Mouse (Mus musculus) c-Kit-positive CD71-negative TER-119-negative erythroid progenitor cells, embryonic 14.5 days (primary cell): Measurements from ENCODE around the gene Bmper.

Experiments
- DNase-seq: peaks from one replicate; pipeline ENCODE4 v3.0.0-alpha.2; 2013; ENCODE audit warnings: low read depth

Bmper gene

DNA sequence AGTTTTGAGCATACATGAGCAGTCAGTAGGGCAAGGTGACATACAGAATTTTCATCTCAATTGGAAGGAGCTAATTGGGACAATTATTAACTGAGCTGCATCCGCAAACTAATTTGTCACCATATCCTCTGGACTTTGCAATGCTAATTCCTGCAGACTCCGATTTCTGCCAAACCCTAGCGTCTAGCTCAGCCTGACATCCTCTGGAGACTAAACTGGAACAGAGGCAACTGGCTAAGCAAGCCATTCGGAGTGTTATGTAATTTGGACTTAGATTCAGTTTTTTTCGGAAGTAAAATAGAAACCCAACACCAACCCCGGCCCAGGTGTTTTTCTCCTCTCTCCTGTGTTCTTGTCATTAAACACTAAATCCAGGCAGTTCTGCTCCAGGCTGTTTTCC lies 213.9 kb downstream of the Bmper start:
- DNase-seq, result no peak

DNA sequence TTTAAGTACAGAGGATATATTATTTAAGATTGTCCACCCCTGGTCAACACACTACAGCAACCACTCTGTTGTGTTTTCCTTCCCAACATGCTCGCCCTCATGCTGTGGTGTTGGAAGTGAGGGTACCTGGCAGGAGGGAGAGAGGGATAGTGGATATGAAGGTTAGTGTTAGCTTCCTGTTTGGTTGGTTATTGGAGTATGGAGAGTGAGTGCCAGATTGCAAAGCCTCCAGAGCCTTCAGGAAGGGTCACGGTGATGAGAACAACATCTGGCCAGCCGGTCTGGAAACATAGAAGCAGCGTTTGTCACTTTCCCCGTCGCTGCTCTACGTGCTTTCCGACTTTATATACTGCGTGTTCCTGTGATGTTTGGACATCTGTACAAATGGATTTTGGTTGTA lies 215.8 kb downstream of the Bmper start:
- no peak for DNase-seq

DNA sequence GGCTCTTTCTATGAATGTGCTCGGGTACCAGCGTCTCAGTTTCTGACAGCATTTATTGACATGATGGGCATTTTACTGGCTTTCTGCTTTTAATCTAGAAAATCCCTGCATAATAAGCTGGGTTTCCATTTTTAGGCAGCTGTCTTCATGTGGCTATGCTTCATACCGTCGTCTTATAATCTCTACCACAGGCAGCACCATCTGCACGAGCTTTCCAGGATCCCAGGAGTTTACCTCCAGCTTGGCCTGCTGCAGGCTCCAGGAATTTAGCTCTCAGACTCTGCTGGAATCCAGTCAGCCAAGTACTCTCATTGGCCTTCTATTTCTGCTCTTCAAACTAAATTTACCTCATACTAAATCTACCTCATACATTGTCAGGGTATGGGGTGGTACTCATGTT lies 219.3 kb downstream of the Bmper start:
- DNase-seq, result no peak

DNA sequence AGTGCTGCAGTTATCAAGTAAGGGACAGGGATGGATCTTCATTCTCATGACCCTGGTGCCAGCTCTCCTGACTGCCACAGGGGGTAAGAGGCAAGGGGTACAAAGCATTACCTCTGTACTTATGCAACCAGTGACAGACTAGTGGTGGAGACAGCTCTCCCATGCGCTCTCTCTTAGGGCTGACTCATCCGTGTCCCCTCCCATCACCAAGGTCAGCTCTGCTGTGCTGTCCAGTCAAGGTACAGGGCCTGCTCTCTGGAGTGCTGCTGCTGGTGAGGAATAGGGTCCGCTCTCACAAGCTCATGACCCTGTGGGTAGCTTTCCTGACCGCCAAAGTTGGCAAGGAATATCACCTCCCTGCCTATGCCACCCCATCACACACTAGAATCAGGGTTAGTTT lies 222.1 kb downstream of the Bmper start:
- no peak for DNase-seq

DNA sequence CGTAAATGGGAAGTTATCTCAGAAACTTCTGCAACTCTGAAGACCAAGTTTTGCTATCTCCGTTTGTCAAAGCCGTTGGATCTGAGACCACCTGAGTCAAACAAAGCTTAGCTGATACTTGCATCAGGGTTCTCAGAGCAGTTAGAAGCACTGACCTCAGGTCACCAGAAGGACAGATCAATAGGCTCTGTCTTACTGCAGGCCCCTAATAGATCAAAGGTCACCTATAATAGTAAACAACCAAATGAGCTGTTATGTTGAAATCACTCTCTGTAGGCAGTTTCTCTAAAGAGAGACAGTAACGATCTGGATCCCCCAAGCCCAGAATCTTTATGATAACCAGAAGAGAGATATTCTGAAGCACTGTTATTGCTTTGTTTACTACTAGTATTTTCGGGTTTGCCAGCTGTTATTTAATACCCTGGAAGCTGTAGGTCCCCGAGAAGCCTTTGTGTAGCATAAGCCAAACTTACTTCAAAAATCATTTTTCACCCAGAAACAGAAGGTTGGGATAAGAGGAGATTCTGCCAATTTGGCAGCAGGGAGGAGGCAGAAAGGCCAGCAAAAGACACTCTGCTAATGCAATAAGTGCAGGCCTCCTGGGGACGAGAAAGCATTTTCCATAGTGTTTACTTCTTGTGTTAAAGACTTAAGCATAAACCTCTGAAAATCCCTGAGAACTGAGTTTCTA lies 224.5 kb downstream of the Bmper start:
- DNase-seq, result no peak

DNA sequence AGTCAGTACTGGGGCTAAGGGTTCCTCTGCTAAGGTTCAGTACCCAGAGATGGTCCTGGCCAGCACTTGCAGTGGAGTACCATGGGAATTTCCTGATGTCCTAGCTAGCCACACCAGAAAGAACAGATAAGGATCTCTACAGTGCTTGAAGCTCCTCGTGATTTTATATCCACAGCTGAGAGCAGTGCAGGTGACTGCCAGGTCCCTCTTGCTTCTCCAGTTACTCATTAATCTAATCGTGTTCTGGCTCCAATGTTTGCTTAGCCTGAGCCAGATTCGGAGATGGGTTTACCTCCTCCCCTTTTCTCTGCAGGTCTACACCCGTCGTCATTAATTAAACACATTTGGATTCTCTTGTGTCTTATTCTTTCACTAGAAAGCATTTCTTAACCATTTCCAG lies 230.4 kb downstream of the Bmper start:
- no peak for DNase-seq

DNA sequence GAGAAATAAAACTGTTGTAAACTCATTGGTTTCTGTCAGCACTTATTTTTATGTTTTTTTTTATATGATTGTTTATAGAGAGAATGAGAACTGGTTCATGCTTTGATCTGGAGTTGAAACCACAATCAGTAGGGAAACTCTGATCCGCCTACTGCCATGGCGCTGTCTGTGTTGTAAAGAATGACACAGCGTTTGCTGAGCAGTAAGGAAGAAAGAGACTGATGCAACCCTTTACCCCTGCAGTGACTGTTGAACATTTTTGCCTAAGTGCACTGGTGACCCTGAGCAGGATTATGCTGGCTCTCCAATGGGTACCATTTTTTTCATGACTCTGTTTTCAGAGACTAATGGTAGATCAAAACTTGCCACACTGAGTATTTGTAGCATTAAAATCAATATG lies 234.3 kb downstream of the Bmper start:
- no peak for DNase-seq

DNA sequence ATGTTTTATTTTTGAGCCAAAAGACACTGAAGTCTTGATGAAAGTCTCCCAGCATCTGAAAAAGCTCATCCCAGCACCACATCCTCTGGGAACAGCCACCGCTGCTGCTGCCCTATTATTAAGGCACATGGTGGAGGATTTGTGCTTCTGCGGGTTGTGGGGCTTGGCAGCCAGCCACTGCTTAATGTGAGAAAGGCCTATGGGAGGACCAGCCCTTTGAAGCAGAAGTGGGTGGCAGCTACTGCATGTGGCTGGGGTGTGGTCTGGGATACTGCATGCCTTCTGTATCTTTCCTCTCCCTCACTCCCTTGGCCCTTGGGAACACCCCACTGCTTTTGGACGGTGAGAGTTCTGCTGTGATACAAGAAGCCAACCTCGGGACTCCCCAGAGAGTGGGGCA lies 237.8 kb downstream of the Bmper start:
- DNase-seq, result no peak

DNA sequence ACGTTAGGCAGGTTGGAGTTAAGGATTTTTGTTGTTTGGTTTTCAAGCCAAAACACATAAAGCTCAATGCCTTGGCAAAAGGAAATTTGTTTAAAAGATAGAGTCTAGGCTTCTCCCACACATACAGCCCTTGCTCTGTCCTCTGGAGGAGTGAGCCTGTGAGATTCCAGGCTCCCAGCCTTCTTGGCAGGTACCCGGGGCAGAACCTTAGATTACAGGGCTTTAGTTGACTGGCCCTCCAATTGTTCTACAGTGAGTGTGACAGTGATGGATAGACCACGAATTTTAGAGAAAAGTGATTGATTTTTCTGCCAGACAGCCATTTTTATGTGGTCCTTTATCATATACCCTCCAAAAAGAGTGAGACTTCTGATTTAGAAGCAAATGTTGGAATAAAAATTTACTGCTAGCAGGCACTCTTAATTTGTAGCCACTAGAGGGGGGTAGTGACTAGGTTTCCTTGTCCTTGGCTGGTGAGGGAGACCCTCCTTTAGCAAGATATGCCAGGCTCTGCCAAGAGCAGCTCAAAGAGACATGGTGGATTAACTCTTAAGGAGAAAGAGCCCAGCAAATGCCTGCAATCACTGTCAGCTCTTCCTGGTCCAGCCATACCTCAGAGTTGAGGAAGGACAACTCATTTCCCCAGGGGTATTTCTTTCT lies 240.2 kb downstream of the Bmper start:
- DNase-seq, result no peak

DNA sequence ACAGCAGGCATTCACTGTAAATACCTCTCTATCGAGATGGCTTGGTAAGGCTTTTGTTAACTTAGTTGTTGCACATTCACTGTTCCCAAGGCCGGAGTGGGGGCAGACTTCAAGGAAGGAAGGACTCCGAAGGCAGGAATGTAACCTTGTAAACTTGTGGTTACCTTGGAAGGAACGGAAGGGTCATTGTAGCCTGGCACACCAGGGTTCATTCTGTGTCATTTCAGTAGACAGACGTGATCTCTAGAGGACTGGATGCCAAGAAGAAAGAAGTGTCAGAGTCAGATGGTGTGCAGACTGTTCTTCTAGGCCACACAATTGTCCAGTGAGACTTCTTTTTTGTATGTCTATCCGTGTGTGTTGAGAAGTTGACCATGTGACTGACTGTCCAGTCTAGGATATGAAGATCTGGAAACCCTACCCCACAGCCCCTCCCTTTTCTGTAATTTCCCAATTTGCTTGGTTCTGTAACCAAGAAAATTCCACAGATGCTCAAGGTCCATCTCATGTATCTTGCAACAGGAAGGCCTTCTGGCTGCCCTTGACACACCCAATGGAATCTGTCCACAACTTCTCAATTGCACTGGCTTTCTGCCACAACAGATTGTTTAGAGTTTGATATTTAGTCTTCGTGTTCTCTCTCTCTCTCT lies 242.2 kb downstream of the Bmper start:
- DNase-seq, result no peak

DNA sequence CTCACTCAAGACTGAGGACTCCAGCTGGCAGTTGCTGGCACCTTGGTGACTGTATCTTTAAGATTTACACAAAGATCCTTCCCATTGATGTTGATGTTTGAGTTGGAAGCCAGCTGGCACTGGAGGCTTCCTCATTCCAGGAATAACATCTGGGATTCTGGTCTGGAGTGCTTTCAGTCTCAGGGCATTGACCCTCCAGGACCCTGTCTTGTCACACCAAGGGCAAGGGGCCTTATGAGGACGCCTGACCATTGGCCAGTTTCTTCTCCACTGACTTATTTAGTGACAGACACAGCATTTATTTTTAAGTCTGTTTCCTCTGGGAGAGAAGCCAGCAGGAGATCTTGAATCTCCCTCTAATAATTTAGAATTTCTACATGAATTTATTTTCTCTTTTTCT lies 247.0 kb downstream of the Bmper start:
- no peak for DNase-seq

DNA sequence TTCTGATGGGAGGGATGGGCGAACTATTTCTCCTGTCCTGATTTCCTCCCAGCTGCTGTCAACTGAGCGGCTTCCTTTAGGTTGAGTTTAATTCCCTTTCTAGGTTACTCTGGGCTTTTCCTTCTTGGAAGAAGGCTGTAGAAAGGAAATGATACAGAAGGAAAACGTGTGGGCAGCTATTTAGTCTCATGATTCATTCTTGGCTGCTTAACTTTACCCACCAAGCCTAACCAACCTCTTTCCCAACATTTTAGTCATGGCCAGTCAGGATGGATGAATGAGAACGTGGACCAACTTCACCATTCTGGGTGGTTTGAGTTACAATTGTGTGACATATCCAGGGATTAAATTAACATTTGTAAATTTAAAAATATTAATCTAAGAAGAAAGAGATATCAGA lies 263.0 kb downstream of the Bmper start:
- DNase-seq, result no peak

DNA sequence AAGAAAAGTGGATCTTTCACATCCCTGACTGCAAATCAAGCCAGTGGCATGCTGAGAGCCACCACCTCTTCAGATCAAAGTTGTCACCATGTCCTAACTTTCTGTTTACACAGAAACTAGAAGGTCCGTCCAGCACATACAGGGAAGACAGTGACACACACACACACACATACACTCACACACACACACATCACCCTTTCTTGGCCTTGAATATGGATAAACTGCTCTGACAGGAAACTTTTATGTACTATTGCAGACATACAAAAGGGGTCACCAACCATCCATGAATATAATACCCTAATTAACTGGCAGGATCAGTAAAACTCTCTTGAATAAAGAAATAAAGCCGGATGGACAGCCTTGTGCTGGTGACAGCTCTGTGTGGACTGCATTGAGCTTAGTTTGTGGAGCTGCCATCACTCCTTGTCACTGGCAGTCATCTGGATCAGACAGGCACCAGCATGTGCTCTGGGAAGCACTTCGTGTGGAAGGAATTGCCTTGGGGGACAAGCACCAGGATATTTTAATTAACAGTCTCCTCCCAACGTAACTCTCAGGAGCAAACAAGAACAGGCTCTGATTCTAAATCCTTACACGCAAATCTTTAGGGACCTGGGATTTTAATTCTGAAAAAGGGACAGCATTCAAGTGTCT lies 264.0 kb downstream of the Bmper start:
- no peak for DNase-seq

DNA sequence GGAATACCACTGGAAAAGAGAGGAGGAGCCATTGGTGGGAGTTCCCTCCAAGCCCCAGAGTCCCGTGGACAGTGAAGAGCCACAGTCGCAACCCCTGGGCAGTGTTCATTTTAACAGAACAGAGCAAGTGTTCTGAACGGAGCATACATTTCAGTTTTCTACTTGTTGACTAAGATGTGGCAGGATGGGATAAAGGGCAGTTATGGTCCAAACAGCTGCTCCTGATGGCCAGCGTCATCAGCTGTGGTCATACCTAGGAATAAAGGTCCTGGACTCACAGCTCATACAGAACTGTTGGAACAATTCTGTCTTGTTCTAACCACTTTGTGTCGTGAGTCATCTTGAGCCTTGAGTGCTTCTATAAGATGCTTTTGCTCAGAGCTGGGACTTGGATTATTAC lies 265.4 kb downstream of the Bmper start:
- no peak for DNase-seq

DNA sequence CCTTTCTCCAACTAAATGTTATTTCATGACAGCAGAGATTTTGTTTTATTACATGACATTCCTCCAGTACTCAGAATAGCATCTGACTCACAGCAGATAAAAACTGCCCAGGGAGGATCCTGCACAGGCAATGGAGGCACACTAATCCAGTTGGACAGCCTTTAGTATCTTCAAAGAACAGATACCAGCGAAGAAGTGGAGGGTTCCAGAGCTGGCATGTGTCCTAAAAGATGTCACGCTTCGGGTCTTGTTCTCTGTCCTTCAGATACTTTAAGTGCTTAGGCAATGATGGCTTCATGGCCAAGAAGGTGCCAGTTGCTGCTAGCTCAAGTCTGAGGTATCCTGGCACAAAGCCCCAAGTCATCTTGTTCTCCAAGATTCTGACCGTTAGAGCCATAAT lies 272.5 kb downstream of the Bmper start:
- DNase-seq, result no peak

DNA sequence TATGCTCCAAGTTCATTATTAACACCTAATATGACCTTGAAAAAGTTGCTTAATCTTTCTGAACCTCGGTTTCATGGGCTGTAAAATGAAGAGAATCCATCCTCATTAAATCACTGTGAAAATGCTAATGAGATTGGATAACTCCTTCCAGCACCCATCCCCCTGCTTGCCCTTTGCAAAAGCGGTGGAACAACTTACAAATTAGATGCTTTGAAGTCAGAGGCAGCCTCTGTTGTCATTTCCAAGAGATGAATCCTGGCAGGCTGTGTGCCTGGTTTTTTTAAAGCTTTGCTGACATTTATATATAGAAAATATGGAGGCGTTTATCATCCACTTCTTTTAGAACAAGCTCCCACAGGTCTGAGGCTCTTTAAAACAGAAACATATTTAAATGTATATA lies 274.8 kb downstream of the Bmper start:
- no peak for DNase-seq

DNA sequence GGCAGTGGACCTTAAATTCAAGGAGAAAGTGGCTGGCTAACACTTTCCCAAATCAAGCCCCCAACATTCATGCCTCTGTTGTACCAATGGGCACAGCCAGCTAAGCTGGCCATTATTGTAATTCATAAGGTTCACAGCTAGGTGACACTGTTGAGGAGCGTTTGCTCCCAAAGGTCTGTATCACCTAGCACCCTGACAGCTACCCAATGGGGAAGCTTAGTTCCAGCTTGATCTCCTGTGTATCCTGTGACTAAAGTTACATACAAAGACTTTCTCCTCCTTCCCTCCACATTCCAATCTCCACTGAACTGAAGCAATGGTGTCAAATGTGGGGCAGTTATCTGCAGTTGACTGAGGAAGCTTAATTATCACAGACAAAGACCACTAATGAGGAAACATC lies 311.0 kb downstream of the Bmper start:
- DNase-seq, result peak; percentile 1
